Mouse (Mus musculus) MEL (cell line): Measurements from ENCODE around the gene Fbln1.

Experiments used
- CHD2 ChIP-seq: IDR thresholded peaks from 2 replicates; pipeline ENCODE4 v1.6.1; 2011; ENCODE audit warnings: low read length, improper control_type of control experiment
- CTCF ChIP-seq, 3 experiments: IDR thresholded peaks in 2 of 3; conservative IDR thresholded peaks in 1 of 3; 2 replicates each; pipeline ENCODE4 v1.5.1; 2011 to 2012; ENCODE audit warnings: low read length in 3 of 3, low read depth in 2 of 3, mild to moderate bottlenecking in 2 of 3, improper control_type of control experiment in 1 of 3, inconsistent platforms in 1 of 3, mixed read lengths in 1 of 3, moderate library complexity in 1 of 3; ENCODE audit not compliant: control insufficient read depth in 1 of 3, insufficient read depth in 1 of 3, poor library complexity in 1 of 3, severe bottlenecking in 1 of 3
- E2F4 ChIP-seq: IDR thresholded peaks from 2 replicates; pipeline ENCODE4 v1.6.1; 2011; ENCODE audit warnings: low read depth, low read length, improper control_type of control experiment, borderline replicate concordance
- EP300 ChIP-seq, 2 experiments: IDR thresholded peaks; 2 replicates each; pipeline ENCODE4 v1.6.1; 2011; ENCODE audit warnings: improper control_type of control experiment in 2 of 2, low read length in 2 of 2, low read depth in 1 of 2, mild to moderate bottlenecking in 1 of 2
- ETS1 ChIP-seq: IDR thresholded peaks from 2 replicates; pipeline ENCODE4 v1.6.1; 2012; ENCODE audit warnings: low read depth, mild to moderate bottlenecking, inconsistent platforms, low read length, improper control_type of control experiment, moderate library complexity
- GABPA ChIP-seq: IDR thresholded peaks from 2 replicates; pipeline ENCODE4 v1.6.1; 2012; ENCODE audit warnings: low read depth, mild to moderate bottlenecking, inconsistent platforms, low read length, improper control_type of control experiment, moderate library complexity
- JUND ChIP-seq: IDR thresholded peaks from 2 replicates; pipeline ENCODE4 v1.6.1; 2011; ENCODE audit warnings: low read depth, mild to moderate bottlenecking, improper control_type of control experiment, low read length
- MAFK ChIP-seq: IDR thresholded peaks from 2 replicates; pipeline ENCODE4 v1.6.1; 2011; ENCODE audit warnings: low read depth, mild to moderate bottlenecking, low read length, improper control_type of control experiment, borderline replicate concordance
- MAZ ChIP-seq: IDR thresholded peaks from 2 replicates; pipeline ENCODE4 v1.6.1; 2012; ENCODE audit warnings: low read depth, mild to moderate bottlenecking, inconsistent platforms, low read length, improper control_type of control experiment
- POLR2A ChIP-seq, 2 experiments: IDR thresholded peaks; 2 replicates each; pipeline ENCODE4 v1.6.1; 2011 to 2012; ENCODE audit warnings: low read length in 2 of 2, mild to moderate bottlenecking in 2 of 2, control low read depth in 1 of 2, improper control_type of control experiment in 1 of 2, low read depth in 1 of 2, moderate library complexity in 1 of 2; ENCODE audit not compliant: control insufficient read depth in 1 of 2, insufficient read depth in 1 of 2, poor library complexity in 1 of 2
- POLR2AphosphoS2 ChIP-seq: IDR thresholded peaks from 2 replicates; pipeline ENCODE4 v1.6.1; 2011; ENCODE audit warnings: low read length, improper control_type of control experiment
- POLR2AphosphoS5 ChIP-seq: IDR thresholded peaks from 2 replicates; pipeline ENCODE4 v1.6.1; 2012; ENCODE audit warnings: low read depth, borderline replicate concordance, mild to moderate bottlenecking, inconsistent platforms, low read length, moderate library complexity, mixed read lengths
- USF2 ChIP-seq, 2 experiments: IDR thresholded peaks; 2 replicates each; pipeline ENCODE4 v1.6.1; 2011 to 2012; ENCODE audit warnings: improper control_type of control experiment in 2 of 2, low read length in 2 of 2, borderline replicate concordance in 1 of 2, inconsistent platforms in 1 of 2, low read depth in 1 of 2, mild to moderate bottlenecking in 1 of 2; ENCODE audit not compliant: insufficient read depth in 1 of 2
- ZC3H11A ChIP-seq: IDR thresholded peaks from 2 replicates; pipeline ENCODE4 v1.6.1; 2012; ENCODE audit warnings: low read depth, mild to moderate bottlenecking, inconsistent platforms, low read length, improper control_type of control experiment

GRCm38 (mm10) chr15:85246016-85246415 is 40.3 kb downstream of the Fbln1 start:
- TF ChIP-seq ZC3H11A, result no peak
- no peak for TF ChIP-seq POLR2AphosphoS2
- no peak for TF ChIP-seq MAFK
- no peak for TF ChIP-seq POLR2A (IDR thresholded peaks at IDR 0.05; ENCODE audit: control insufficient read depth in 1 of 2, insufficient read depth in 1 of 2, low read depth in 1 of 2, low read length in 2 of 2, poor library complexity in 1 of 2)
- no peak for TF ChIP-seq CTCF (IDR thresholded peaks at IDR 0.05 in 2 of 3, conservative IDR thresholded peaks at IDR 0.05 in 1 of 3; ENCODE audit: control insufficient read depth in 1 of 3, insufficient read depth in 1 of 3, low read depth in 2 of 3, low read length in 3 of 3, poor library complexity in 1 of 3, severe bottlenecking in 1 of 3)
- TF ChIP-seq E2F4, result no peak
- TF ChIP-seq MAZ, result no peak
- no peak for TF ChIP-seq POLR2AphosphoS5
- no peak for TF ChIP-seq ETS1
- no peak for TF ChIP-seq CHD2
- no peak for TF ChIP-seq GABPA
- TF ChIP-seq JUND, result no peak
- TF ChIP-seq USF2 (IDR thresholded peaks at IDR 0.05; ENCODE audit: borderline replicate concordance in 1 of 2, insufficient read depth in 1 of 2, low read depth in 1 of 2, low read length in 2 of 2), result no peak
- no peak for TF ChIP-seq EP300 (IDR thresholded peaks at IDR 0.05; ENCODE audit: low read depth in 1 of 2, low read length in 2 of 2)
